Mouse (Mus musculus) natural killer cell, adult 2 months (primary cell): ENCODE data around the gene Rtn4rl1.
A peak's percentile ranks its signal among the peaks of the same experiment; 100 is the strongest.

Experiments used
- DNase-seq, 2 experiments: peaks; one replicate each; pipeline ENCODE4 v3.0.0; 2022; ENCODE audit warnings: low spot score in 2 of 2

The Rtn4rl1 gene

GRCm38 (mm10) chr11:75193256-75194071, at the start of gene Rtn4rl1:
Gene Rtn4rl1 (plus strand): TSS chr11:75193783.
- peak in 1 of 2 experiments; percentile 39 for DNase-seq

GRCm38 (mm10) chr11:75145841-75146240, 47.7 kb upstream of the Rtn4rl1 start:
- no peak for DNase-seq

- no peak for DNase-seq
These were observed 46.3 kb upstream of the Rtn4rl1 start for GRCm38 (mm10) chr11:75147106-75147845.

GRCm38 (mm10) chr11:75147846-75148168, 45.8 kb upstream of the Rtn4rl1 start:
- DNase-seq = no peak

GRCm38 (mm10) chr11:75148332-75149035, 45.1 kb upstream of the Rtn4rl1 start:
- no peak for DNase-seq

GRCm38 (mm10) chr11:75150346-75150745, 43.2 kb upstream of the Rtn4rl1 start:
- no peak for DNase-seq

- DNase-seq = peak; percentile 44 to 58
These were observed 40.7 kb upstream of the Rtn4rl1 start for GRCm38 (mm10) chr11:75152603-75153557.

GRCm38 (mm10) chr11:75154053-75154585, 39.5 kb upstream of the Rtn4rl1 start:
- peak; percentile 63 to 80 for DNase-seq

GRCm38 (mm10) chr11:75155985-75156384, 37.6 kb upstream of the Rtn4rl1 start:
- no peak for DNase-seq

- DNase-seq = no peak
These were observed 37.2 kb upstream of the Rtn4rl1 start for GRCm38 (mm10) chr11:75156416-75156815.

GRCm38 (mm10) chr11:75157037-75157436, 36.5 kb upstream of the Rtn4rl1 start:
- no peak for DNase-seq

- no peak for DNase-seq
These were observed 35.7 kb upstream of the Rtn4rl1 start for GRCm38 (mm10) chr11:75157901-75158300.

- no peak for DNase-seq
These were observed 35.2 kb upstream of the Rtn4rl1 start for GRCm38 (mm10) chr11:75158432-75158831.

- peak in 1 of 2 experiments; percentile 32 for DNase-seq
These were observed 34.0 kb upstream of the Rtn4rl1 start for GRCm38 (mm10) chr11:75159564-75159963.

GRCm38 (mm10) chr11:75160954-75161353, 32.6 kb upstream of the Rtn4rl1 start:
- DNase-seq = no peak

GRCm38 (mm10) chr11:75161417-75162008, 32.1 kb upstream of the Rtn4rl1 start:
- no peak for DNase-seq

GRCm38 (mm10) chr11:75162591-75163080, 30.9 kb upstream of the Rtn4rl1 start:
- DNase-seq = no peak

- no peak for DNase-seq
These were observed 30.2 kb upstream of the Rtn4rl1 start for GRCm38 (mm10) chr11:75163379-75163778.

GRCm38 (mm10) chr11:75164051-75164450, 29.5 kb upstream of the Rtn4rl1 start:
- DNase-seq = no peak

- peak in 1 of 2 experiments; percentile 29 for DNase-seq
These were observed 28.8 kb upstream of the Rtn4rl1 start for GRCm38 (mm10) chr11:75164750-75165149.
